Mouse (Mus musculus) frontal cortex, postnatal 14 days (tissue): ENCODE results near the gene Tas2r121.
"Not testable (repeated sequence)": the region's sequence is repeated elsewhere in the genome, so short reads cannot be mapped to it uniquely, and the experiment has no call there.

Experiments used
- DNase-seq, 2 experiments: peaks; one replicate each; pipeline ENCODE4 v3.0.0; 2022; ENCODE audit warnings: low spot score in 2 of 2

Gene Tas2r121

GRCm38 (mm10) chr6:132700907-132701306 lies at the start of gene Tas2r121:
Gene Tas2r121 (minus strand): TSS chr6:132701007.
- DNase-seq, result no peak

DNA sequence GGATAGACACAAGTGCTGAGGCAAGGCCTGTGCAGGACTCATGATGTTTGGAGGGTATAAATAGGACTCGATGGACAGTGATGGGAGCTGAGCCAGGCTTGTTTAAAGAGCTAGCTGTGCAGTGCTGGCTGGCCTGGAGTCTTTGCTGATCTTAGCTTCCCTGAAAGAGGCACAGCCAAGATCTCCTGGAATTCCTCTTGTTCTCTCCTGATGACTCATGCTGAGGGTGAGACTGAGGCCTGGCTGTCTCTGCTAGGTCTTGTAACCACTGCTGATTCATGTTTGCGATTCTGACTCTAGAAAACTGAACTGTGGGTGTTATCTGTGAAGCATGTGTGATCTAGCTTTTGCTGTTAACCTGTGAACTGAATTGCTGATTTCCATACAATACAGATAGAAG lies 49.4 kb upstream of the Tas2r121 start:
- no peak for DNase-seq

DNA sequence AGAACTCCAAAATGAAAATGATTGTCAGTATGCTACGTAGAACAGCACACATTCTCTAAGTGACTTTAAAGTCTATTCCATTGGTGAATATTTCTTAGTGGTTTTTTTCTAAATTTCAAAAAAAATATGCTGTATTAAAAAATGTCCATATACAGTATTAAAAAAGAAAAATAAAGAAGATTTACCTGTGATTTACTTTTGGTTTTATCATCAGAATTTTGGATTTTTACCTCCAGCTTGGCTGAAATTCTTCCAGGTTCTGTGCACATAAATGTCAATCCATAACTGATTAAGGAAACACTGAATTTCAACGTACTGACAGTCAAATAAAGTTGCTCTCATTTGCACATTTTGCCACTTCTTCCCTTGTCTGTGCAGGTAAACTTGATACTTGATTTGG lies 37.1 kb upstream of the Tas2r121 start, which contains the start of gene Tas2r115:
Tas2r115 (minus strand) TSS at position 101 of the 400 bp plus-strand sequence.
- no peak for DNase-seq

GRCm38 (mm10) chr6:132711828-132712227 lies 11.0 kb upstream of the Tas2r121 start, which contains the start of gene Tas2r122:
Gene Tas2r122 (minus strand): TSS chr6:132711928.
- DNase-seq, result no peak

- not testable (repeated sequence) for DNase-seq
These were observed 9.2 kb downstream of the Tas2r121 start for GRCm38 (mm10) chr6:132691596-132691995.

- DNase-seq, result no peak
These were observed 44.2 kb downstream of the Tas2r121 start, which contains the start of gene Tas2r120 for GRCm38 (mm10) chr6:132656653-132657052. Gene Tas2r120 (plus strand): TSS chr6:132656953.

GRCm38 (mm10) chr6:132651426-132651825 lies 49.4 kb downstream of the Tas2r121 start, which contains the start of gene A630073D07Rik:
Gene A630073D07Rik (minus strand): TSS chr6:132651526.
- no peak for DNase-seq
